Mouse (Mus musculus) heart, postnatal 0 days (tissue): ENCODE measurements around the gene Hoxa3.

Source experiments
- CTCF ChIP-seq: IDR thresholded peaks from 2 replicates; pipeline ENCODE4 v1.5.1; 2016; ENCODE audit warnings: antibody characterized with exemption, control low read depth, low read depth
- EP300 ChIP-seq: IDR thresholded peaks from 2 replicates; pipeline ENCODE4 v1.6.1; 2016; ENCODE audit warnings: antibody characterized with exemption, low read depth

GRCm38 (mm10) chr6:52230516-52231165 is 17.5 kb upstream of the Hoxa3 start, which contains the start of gene Hoxa9:
- TF ChIP-seq CTCF (no peak), EP300 (no peak)
